Mouse (Mus musculus): ENCODE measurements around the gene Lrfn2.

Gene Lrfn2

DNA sequence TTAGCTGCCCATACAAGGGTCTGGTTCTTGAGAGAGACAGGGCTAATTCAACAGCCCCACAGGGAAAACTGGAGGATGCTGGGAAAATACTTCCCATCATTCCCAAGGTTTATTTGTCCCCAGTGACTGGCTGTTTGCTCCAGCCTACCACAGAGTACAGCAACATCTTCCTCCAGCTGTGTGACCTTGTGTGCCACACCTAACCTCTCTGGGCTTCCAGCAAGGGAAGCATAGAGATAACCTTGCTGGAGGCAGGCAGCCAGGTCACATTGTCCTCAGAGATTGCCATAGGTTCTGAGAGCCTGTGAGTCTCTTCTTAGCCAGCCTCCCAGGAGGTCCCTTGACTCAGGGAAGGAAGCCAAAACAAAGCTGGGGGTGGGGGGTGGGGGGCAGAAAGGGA lies 101.1 kb downstream of the Lrfn2 start:
- DNase-seq (ENCODE audit: low spot score in 2 of 2) = peak in 1 of 2 experiments; percentile 47

DNA sequence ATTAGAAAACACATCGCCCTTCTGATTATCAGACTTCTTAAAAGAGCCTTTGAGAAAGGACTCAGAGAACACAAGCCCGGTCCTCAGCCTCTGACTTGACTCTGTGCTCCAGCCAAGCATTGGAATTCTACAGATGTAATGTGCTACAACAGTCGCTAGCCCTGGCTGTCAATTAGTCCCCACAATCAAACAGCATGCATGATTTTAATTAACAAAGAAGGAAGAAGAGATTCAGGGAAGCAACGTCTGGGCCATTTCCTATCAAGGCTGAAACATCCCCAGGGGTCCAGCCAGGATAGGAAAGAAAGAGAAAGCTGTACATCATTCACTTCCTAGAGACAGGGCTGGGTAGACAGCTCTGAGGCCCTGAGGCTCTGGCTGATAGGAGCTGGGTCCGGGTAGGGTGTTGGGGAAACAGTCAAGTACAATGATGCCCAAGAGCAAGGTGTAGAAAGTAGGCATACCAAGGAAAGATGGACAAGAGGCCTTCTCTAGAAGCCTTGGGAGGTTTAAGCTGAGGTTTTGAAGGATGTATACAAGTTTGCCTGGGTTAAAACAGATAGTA lies 101.6 kb downstream of the Lrfn2 start:
- DNase-seq (ENCODE audit: low spot score in 2 of 2) = no peak

DNA sequence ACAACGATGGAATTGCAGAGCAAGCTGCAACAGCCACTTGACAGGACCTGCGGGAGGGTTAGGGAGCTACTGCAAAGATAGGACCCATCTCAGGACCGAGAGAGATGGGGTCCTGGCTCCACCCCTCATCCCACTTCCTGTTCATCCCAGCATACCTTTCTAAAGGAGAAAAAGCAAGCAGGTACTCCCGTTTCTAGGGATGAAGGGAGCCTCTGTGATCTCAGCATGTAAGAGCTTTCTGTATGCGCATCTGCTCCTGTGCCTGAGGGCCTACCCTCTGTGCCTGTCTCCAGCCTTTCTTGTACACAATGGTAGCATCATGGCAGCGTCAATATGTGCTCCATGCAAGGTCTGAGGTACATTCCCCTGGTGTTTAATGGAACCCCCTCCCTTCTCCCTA lies 102.9 kb downstream of the Lrfn2 start:
- no peak for DNase-seq (ENCODE audit: low spot score in 2 of 2)

DNA sequence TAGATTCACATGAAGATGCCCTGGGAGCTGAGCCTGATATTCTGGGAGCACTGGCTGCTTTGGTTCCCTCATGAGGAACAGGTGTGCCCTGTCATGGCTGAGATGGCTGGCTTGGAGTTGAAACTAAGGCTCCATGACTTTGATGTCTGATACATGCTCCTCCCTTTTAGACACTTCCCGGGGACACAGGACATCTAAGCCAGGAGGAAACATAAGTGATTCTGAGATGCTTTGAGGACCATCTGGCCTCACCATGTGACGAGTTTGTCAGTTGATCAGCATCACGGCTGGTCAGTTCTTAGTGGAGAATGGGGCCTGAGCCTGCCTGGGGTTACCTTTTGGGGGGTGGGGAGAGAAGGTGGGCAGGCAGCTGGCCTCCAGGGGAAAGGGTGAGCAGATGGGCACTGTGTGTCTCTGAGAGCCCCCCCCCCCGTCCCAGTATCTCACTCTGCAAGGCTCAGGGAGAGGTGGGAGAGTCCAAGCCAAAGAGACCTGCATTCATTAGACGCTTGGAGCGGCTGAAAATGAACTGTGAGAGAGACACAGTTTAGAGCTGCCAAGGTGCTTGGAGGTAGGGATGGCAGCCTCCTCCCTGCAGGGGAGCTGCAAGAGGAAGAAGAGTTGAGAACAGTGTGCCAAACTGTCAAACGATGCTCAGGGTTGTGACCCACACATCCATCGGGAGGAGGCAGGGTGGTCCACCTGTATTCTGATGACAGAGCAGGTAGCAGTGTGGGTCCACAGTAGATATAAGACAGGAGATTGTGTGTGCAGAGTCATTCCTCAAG lies 105.2 kb downstream of the Lrfn2 start:
- DNase-seq (ENCODE audit: low spot score in 2 of 2) = no peak

DNA sequence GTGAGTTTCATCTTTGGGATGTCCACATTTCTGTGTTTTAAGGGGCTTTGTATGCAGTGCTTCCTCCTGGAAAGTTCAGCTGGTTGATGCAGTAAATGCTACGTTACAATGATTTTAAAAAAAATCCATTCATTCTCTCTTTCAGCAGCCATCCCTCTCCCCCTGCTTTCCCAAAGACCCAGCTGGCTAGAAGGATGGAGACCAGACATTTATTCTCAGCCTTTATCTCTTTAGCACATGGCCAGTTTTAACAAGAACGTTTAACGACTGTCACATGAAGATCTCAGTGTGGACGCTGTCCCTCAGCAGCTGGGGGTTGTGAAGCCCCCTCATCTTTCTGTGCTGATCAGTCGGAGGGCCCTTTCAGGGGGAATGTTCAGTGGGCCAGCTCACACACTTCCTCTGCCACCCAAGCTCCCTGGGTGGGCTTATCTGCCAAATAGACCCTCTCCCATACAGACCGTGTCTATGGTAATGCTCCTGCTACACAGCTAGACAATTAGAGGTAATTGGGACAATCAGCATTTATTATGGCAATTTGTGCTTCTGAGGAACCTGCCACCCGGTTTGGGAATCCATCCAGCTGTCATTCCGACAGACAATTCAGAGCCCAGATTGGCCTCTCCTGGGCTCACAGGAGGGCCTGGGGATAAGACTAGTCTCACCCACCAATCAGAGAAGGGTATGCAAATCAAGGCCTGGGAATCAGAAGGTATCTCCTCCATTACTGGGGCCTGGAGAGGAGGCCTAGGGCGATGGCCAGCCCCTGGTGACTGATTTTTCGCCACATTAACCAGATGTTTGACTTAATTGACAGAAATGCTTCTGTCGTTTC lies 111.8 kb downstream of the Lrfn2 start:
- no peak for DNase-seq (ENCODE audit: low spot score in 2 of 2)

DNA sequence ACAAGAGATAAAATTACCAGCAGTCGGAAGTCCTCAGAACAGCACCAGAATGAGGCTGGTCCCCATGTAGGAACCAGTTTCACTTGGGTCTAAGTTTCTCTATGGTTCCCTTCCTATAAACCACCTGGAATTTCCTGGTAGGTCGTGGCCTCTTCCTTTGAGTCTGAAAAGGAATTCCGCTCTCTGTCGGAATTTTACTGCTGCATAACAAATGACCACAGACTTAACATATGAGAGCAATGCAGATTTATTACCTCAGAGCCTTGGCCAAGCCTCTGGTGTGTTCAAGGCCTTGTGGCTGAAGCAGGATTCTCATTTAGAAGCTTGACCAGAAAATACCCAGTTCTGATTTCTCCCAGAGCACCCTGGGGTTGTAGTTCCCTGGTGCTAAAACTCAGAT lies 115.7 kb downstream of the Lrfn2 start:
- no peak for DNase-seq (ENCODE audit: low spot score in 2 of 2)

DNA sequence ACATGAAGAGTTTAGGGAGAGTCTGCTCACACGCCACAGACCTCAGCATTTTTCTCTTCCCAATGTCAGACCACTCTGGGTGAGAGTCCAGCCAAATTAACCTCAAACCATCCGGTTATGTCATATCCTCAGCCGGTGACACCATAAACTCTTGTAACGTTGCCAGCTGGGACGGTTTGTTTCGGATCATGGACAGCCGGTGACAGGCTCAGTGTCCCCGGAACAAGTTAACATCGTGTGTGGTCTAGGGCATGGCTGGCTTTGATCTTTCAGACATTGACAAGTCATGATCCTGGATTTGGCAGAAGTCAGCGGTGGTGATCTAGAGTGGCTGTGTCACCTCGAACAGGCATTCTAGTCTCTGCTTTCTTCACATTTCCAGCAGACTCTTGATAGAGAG lies 119.1 kb downstream of the Lrfn2 start:
- no peak for DNase-seq (ENCODE audit: low spot score in 2 of 2)

DNA sequence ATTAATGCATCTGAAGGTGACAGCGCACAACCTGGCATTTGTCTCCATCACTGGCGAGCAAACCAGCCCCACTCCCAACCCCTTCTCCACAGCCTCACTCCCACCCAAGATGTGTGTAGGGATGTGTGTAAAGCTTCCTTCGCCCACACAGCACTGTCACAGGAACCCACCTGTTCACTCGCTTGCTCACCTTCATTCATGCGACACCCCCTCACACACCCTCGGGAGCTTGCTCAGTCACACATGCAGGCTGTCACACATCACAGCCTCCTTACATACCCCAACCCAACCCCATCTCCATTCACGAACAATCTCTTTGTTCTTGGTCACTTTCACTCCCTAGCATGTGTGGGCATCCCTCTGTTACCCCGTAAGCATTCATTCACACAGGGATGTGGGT lies 129.0 kb downstream of the Lrfn2 start:
- DNase-seq (ENCODE audit: low spot score in 2 of 2) = no peak

DNA sequence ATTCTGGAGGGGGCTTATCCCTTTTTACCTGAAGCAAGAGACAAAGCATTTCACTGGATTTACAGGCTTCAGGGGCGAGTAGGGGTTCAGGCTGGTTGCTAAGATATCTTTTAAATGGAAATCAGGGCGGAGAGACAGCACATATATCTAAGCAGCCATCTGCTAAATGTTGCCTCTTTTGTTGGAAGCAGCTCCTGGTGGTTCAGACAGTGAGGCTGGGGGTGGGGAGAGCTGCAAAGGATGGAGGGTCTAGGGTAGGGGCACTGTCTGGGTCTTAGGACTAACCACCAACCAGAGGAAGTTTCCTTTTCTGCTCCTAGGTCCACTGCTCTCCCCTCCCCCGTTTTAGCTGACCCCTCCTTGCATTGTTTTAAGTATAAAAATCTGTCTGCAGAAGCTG lies 131.6 kb downstream of the Lrfn2 start:
- no peak for DNase-seq (ENCODE audit: low spot score in 2 of 2)

DNA sequence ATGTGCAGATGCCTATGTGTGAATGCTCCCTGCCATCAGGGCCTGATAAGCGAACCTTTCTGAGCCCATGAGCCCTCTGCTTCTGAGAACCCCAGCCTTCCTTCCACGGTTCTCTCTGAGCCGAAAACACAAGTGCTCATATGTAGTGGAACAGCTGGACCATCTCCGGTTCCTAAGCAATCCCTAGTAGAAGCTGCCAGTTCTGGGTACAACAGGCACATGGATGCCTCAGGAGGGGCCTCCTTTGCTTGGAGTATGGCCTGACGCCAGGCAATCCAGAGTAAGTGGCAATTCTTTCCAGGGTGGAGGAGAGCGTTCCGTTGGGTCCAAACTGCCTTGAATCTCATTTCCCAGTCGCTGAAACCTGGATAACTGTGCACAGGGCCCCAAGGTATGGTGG lies 132.3 kb downstream of the Lrfn2 start:
- DNase-seq (ENCODE audit: low spot score in 2 of 2) = no peak

DNA sequence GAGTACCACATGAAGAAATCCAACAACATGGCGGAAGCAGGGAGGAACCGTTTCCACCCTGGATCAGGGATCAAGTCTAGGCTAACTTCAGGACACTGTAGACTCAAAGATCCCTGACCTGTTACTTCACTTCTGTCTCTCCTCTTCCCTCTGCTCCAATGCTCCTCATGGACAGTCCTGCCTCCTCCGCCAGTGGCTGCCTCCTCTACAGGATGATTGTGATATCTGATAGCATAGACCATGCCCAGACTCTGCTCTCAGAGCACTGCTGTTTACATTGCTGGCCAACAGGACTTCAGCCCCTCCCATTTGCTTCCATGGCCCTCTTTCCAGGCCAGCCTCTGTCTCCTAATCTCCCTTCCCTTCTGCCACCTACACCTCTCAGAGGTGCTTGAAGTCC lies 132.9 kb downstream of the Lrfn2 start:
- no peak for DNase-seq (ENCODE audit: low spot score in 2 of 2)

DNA sequence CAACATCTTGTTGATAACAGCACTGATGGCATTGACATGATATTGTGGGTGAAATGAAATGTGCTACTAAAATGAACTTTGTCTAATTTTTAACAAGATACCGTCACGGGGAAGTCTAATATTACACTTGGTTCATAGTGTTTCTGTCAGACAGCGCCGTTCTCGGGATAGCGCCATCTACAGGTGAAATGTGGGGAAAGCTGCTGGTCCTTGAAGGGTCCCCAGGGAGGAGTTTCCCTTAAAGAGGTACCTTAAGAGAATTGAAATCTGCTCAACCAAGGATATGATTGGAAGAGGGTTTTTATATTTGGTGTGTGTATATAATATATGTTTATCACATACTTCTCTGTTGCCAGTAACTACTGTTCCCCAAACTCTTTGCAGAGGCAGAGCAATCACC lies 134.6 kb downstream of the Lrfn2 start:
- no peak for DNase-seq (ENCODE audit: low spot score in 2 of 2)

DNA sequence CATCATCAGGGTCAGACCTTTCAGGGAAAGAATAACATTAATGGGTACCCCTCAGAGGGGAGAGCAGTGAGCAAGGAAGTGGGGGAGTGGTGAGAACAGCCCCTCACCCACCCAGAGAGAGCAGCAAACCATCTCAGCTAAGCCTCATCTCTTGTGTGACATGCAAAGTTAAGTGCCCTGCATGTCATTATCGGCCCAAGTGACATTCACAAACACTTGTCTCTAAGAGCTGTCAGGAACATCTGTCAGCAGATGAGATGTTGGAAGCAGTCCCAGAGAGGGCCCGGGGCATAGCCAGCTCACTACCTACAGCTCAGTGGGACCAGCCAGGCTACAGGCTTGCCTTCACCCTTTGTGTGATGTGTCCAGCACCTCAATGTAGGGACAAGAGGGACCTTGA lies 146.0 kb downstream of the Lrfn2 start:
- DNase-seq (ENCODE audit: low spot score in 2 of 2) = no peak

DNA sequence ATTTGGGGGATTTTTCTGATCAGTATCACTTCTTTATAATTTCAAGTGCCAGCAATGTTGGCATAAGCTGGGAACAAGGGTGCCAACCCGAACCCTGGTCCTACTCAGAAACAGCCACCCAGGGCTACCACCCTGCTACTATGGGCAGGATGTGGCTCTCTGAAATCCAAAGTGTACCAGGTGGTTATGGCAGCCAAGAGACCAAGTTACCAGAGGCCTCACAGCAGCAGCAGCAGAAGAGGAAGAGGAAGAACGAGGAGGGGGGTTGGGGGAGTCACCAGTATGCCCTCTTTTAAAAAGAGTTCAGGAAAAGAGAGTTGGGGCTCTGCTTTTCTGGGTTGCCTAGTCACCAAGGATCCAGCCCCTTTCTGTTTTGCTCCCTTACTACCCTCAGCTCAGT lies 147.5 kb downstream of the Lrfn2 start:
- no peak for DNase-seq (ENCODE audit: low spot score in 2 of 2)

DNA sequence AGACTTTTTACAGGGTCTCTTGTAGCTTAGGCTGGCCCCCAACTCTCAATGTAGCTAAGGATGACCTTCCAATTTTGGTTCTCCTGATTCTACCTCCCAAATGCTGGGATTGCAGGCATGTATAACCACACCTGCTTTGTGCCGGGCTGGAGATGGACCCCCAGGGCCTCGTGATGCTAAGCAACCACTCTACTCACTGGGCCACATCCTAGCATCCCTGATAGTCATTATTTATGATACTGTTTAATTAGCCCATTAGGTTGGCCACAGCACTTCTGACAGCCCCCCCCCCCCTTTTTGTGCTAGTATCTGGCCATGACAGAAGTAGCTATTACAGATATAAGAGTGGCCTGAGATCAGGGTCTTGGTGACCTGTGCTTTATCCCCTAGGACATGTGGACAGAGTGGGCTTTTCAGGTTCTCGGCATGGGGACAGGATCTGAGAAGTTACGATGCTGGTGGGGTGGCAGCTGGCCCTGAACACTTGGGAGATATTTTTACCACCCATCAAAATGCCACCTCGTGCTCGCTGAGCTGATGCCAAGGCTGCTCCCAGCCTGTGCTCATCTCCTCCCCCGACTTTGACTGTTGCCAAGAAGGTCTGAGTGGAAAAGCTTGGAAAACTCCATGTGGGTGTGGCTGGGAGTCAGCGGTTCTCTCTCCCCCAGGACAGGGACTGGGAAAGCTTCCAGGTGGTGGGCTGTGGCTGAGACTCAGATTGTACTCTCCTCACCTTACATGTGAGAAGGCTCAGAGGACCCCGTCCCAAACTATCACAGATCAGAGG lies 151.6 kb downstream of the Lrfn2 start:
- peak; percentile 36 to 63 for DNase-seq (ENCODE audit: low spot score in 2 of 2)

DNA sequence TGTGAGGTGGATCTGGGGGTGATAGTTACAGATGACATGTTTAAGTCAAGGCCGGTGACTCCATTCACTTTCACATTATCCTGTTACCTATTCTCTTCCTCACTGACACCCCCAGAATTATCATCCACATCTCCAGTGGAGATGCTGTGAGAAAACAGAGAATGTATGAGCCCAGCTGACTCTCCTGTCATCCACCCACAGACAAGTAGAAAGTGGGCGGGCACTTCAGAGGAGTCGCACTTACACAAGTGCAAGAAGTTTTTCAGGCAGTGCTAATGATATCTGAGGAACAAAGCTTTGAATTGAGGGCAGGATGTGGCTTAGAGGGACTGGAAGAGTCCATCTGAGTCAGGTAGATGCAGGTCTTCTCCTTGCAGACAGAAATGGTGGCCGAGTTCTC lies 152.9 kb downstream of the Lrfn2 start:
- no peak for DNase-seq (ENCODE audit: low spot score in 2 of 2)

DNA sequence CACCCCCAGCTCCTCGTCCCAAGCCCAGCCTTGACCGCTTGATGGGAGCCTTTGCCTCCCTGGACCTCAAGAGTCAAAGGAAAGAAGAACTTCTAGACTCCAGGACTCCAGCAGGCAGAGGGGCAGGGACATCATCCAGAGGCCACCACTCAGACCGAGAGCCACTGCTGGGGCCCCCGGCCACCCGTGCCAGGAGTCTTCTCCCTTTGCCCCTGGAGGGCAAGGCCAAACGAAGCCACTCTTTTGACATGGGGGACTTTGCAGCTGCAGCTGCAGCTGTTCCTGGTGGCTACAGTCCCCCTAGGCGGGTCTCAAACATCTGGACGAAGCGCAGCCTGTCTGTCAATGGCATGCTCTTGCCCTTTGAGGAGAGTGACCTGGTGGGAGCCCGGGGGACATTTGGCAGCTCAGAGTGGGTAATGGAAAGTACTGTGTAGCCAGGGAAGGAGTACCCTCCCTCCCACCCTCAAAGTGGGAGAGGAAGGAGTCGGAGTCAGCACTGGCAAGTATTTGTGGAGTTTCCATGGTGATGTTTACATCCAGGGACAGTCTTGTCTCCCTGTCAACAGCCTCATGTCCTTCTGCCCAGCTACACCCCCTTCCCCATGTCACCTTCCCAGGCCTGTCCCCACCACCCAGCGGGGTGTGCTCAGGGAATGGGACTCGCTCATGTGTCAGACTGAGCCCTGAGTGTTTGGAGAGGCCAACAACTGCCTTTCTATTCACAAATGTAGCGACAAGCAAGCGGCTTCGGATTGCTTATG lies 164.8 kb downstream of the Lrfn2 start:
- DNase-seq (ENCODE audit: low spot score in 2 of 2) = peak in 1 of 2 experiments; percentile 57

DNA sequence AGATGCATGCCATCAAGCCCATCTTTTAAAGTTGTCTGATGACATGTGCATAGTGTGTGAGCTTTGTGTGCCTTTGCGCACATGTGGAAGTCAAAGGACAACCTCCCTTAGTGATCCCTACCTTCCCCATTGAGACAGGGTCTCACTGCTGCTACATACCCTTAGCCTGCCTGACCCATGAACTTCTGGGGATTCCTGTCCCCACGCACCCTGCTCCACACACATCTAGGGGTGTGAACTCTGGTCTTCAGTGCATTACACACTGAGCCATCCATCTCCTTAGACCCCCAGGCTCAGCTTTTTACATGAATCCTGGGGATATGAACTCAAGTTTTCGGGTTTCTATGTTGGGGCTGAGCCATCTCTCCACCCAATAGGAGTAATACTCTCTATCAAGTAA lies 179.2 kb downstream of the Lrfn2 start:
- no peak for DNase-seq (ENCODE audit: low spot score in 2 of 2)

DNA sequence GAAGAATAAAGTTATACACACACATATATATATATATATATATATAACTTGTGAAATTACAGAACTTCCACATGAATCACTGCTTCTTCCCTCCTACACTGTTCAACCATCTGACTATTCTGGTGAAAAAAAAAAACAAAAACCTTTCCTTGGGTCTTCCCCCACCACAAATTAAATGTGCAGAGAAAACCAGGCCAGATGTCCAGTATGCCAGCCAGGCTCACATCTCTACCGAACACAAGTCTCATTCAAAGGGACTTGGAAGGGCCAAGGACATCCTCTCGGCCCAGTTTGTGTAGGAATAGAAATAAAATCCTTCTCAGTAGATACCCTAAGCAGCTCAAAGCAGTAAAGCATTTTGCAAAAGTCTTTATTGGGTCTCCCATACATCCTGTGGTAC lies 179.7 kb downstream of the Lrfn2 start:
- DNase-seq (ENCODE audit: low spot score in 2 of 2) = no peak

DNA sequence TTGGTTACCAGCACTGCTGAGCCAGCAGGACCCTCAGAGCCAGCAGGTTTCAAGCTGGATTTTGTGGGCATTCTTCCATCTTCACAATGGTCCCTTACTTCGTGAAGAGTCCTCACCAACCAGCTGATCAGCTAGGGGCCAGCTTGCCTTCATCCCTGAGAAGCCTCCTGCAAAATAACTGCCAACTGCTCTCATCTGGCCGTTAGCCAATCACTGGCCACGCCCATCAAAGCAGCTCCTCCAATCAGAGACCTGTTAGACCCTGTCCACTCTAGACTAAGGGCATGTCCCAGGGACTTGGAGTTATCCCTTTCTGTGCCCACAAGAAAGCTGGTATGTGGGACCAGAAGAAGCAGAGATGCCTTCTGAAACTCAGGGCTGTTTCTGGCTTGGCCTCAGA lies 181.2 kb downstream of the Lrfn2 start:
- no peak for DNase-seq (ENCODE audit: low spot score in 2 of 2)

DNA sequence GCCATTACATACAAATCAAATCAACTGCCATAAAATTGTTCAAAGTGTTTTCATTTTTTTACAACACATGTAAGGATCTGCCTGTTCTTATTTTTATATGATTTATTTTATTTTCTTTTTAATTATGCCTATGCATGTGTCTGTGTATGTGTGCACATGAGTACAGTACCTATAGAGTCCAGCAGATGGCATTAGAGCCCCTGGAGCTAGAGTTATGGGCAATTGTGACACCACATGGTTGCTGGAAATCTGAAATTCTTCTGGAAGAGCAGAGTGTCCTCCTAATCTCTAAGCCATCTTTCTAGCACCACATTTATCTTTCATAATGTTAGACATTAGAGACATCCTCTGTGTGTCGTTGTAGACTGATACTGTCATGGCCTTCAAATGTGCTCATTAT lies 192.0 kb downstream of the Lrfn2 start:
- DNase-seq (ENCODE audit: low spot score in 2 of 2) = no peak
